Mouse (Mus musculus) limb, embryonic 13.5 days (tissue): Measurements from ENCODE around the gene Mybph. TPM values are rescaled to one million over a fixed set of nuclear protein-coding genes. Genes with fewer than 3 reads are reported as not detected.

Source experiments
- ATAC-seq: fragments of 200-750 bp; cut with Nextera tagmentation; 2 replicates; pipeline ENCODE4 v1.8.0; 2017; ENCODE audit warnings: low read depth, moderate number of reproducible peaks, moderate TSS enrichment; ENCODE audit not compliant: low FRiP score
- H3K27ac ChIP-seq: fragments of 300-500 bp; sonication (generic); 2 replicates; pipeline ENCODE4 v1.5.1; 2015; ENCODE audit warnings: inconsistent platforms, mild to moderate bottlenecking, moderate library complexity
- H3K27me3 ChIP-seq: fragments of 300-500 bp; sonication (generic); 2 replicates; pipeline ENCODE4 v1.6.1; 2015; ENCODE audit warnings: mild to moderate bottlenecking, inconsistent platforms
- H3K36me3 ChIP-seq: fragments of 300-500 bp; sonication (generic); 2 replicates; pipeline ENCODE4 v1.6.1; 2015; ENCODE audit warnings: inconsistent platforms, mild to moderate bottlenecking, moderate library complexity
- H3K4me1 ChIP-seq: fragments of 300-500 bp; sonication (generic); 2 replicates; pipeline ENCODE4 v1.6.1; 2015; ENCODE audit warnings: inconsistent platforms
- H3K4me2 ChIP-seq: fragments of 300-500 bp; sonication (generic); replicated peaks from 2 replicates; pipeline ENCODE4 v1.6.1; 2015; ENCODE audit warnings: inconsistent platforms, mild to moderate bottlenecking, moderate library complexity
- H3K4me3 ChIP-seq: fragments of 300-500 bp; sonication (generic); 2 replicates; pipeline ENCODE4 v1.5.1; 2015; ENCODE audit warnings: moderate library complexity, mild to moderate bottlenecking, inconsistent platforms
- H3K9ac ChIP-seq: fragments of 300-500 bp; sonication (generic); 2 replicates; pipeline ENCODE4 v1.6.1; 2015; ENCODE audit warnings: mild to moderate bottlenecking, inconsistent platforms
- H3K9me3 ChIP-seq: fragments of 300-500 bp; sonication (generic); 2 replicates; pipeline ENCODE4 v1.6.1; 2016; ENCODE audit warnings: inconsistent platforms
- WGBS: fragments of 180-500 bp; shearing (Covaris S2); methylation state at CpG from one replicate; pipeline ENCODE4 v1.1.7; 2015; 5-methylcytosine and 5-hydroxymethylcytosine counted together
- polyA plus RNA-seq: library from polyadenylated mRNA; unstranded; fragments of >200 nt; fragmentation: Nextera tagmentation; extraction: Ambion mirVana; gene quantifications from 2 replicates; pipeline ENCODE4 v1.2.1, GENCODE M21; 2015

Gene Mybph
- polyA plus RNA-seq, 1 experiment from 2014 or later, result 93.2 TPM

- H3K4me3 ChIP-seq, result no peak overlapping the region
- H3K9me3 ChIP-seq, result no peaks in the 10 kb centered on the region
- no peaks in the 10 kb centered on the region for H3K36me3 ChIP-seq
- peaks cover 20% of the 10 kb centered on the region for H3K27me3 ChIP-seq
- WGBS, result 30% methylated on average over 12 of the region's 12 CpGs
- peaks cover 18% of the 10 kb centered on the region for H3K4me1 ChIP-seq
- H3K4me2 ChIP-seq, result no peak overlapping the region
- no peak overlapping the region for H3K9ac ChIP-seq
- no peak overlapping the region for H3K27ac ChIP-seq
- ATAC-seq, result no peak
Observed at GRCm38 (mm10) chr1:134188989-134189729, 4.1 kb upstream of the Mybph start.

- Histone ChIP-seq H3K4me3 (no peak overlapping the region), H3K36me3 (no peaks in the 10 kb centered on the region), H3K4me2 (no peak overlapping the region), H3K27ac (no peak overlapping the region), H3K27me3 (peaks cover 20% of the 10 kb centered on the region), H3K9ac (no peak overlapping the region), H3K9me3 (no peaks in the 10 kb centered on the region), H3K4me1 (peaks cover 36% of the 10 kb centered on the region)
- WGBS, result 85% methylated on average over 5 of the region's 5 CpGs
- ATAC-seq, result no peak
Observed at GRCm38 (mm10) chr1:134191192-134191591, 2.1 kb upstream of the Mybph start.

- H3K9ac ChIP-seq, result no peak overlapping the region
- no peak overlapping the region for H3K4me2 ChIP-seq
- peaks cover 20% of the 10 kb centered on the region for H3K27me3 ChIP-seq
- H3K4me1 ChIP-seq, result peaks cover 43% of the 10 kb centered on the region
- H3K4me3 ChIP-seq, result no peak overlapping the region
- H3K36me3 ChIP-seq, result no peaks in the 10 kb centered on the region
- no peak overlapping the region for H3K27ac ChIP-seq
- no peak for ATAC-seq
- H3K9me3 ChIP-seq, result no peaks in the 10 kb centered on the region
- WGBS, result 48% methylated on average over 4 of the region's 4 CpGs
Observed at GRCm38 (mm10) chr1:134192024-134192423, 1.2 kb upstream of the Mybph start.

GRCm38 (mm10) chr1:134193674-134194197 lies 488 bp downstream of the Mybph start:
- 0 out of 2 replicates have a peak overlapping the region, but pooled peaks have one; percentile 9 for H3K4me2 ChIP-seq
- peak overlapping the region; percentile 55 for H3K9ac ChIP-seq
- H3K9me3 ChIP-seq, result no peaks in the 10 kb centered on the region
- H3K4me3 ChIP-seq, result peak overlapping the region; percentile 5
- no peak for ATAC-seq
- peaks cover 43% of the 10 kb centered on the region for H3K4me1 ChIP-seq
- H3K27me3 ChIP-seq, result peaks cover 8% of the 10 kb centered on the region
- 34% methylated on average over 7 of the region's 7 CpGs for WGBS
- H3K36me3 ChIP-seq, result no peaks in the 10 kb centered on the region
- H3K27ac ChIP-seq, result no peak overlapping the region

- H3K4me3 ChIP-seq, result 0 out of 2 replicates have a peak overlapping the region, but pooled peaks have one; percentile 5
- 71% methylated on average over 16 of the region's 16 CpGs for WGBS
Observed at GRCm38 (mm10) chr1:134194298-134195022, 1.2 kb downstream of the Mybph start.

GRCm38 (mm10) chr1:134195117-134195516 lies 1.9 kb downstream of the Mybph start:
- no peak overlapping the region for H3K4me2 ChIP-seq
- H3K9ac ChIP-seq, result no peak overlapping the region
- ATAC-seq, result no peak
- no peaks in the 10 kb centered on the region for H3K9me3 ChIP-seq
- 27% methylated on average over 2 of the region's 2 CpGs for WGBS
- peaks cover 40% of the 10 kb centered on the region for H3K4me1 ChIP-seq
- H3K27ac ChIP-seq, result peak overlapping the region; percentile 74; the same call in 1 of the 2 replicates
- no peaks in the 10 kb centered on the region for H3K27me3 ChIP-seq
- H3K36me3 ChIP-seq, result no peaks in the 10 kb centered on the region
- no peak overlapping the region for H3K4me3 ChIP-seq

More at GRCm38 (mm10) chr1:134194298-134195022, 1.2 kb downstream of the Mybph start:
- ATAC-seq, result no peak
- no peak overlapping the region for H3K4me2 ChIP-seq
- H3K36me3 ChIP-seq, result no peaks in the 10 kb centered on the region
- peaks cover under 1% of the 10 kb centered on the region for H3K27me3 ChIP-seq
- peak overlapping the region; percentile 55; the same call in 1 of the 2 replicates for H3K9ac ChIP-seq
- peak overlapping the region; percentile 74; the same call in 1 of the 2 replicates for H3K27ac ChIP-seq
- H3K9me3 ChIP-seq, result no peaks in the 10 kb centered on the region
- peaks cover 40% of the 10 kb centered on the region for H3K4me1 ChIP-seq

GRCm38 (mm10) chr1:134195571-134195970 lies 2.3 kb downstream of the Mybph start:
- Histone ChIP-seq H3K36me3 (no peaks in the 10 kb centered on the region), H3K9ac (peak overlapping the region; percentile 31; the same call in 1 of the 2 replicates), H3K4me2 (peak overlapping the region; percentile 23), H3K27ac (peak overlapping the region; percentile 74), H3K27me3 (no peaks in the 10 kb centered on the region), H3K9me3 (no peaks in the 10 kb centered on the region), H3K4me1 (peaks cover 40% of the 10 kb centered on the region), H3K4me3 (no peak overlapping the region)
- 21% methylated on average over 3 of the region's 3 CpGs for WGBS
- no peak; the same call in 1 of the 2 replicates for ATAC-seq

GRCm38 (mm10) chr1:134195979-134196378 lies 2.7 kb downstream of the Mybph start:
- no peak overlapping the region for H3K4me3 ChIP-seq
- no peaks in the 10 kb centered on the region for H3K27me3 ChIP-seq
- H3K9me3 ChIP-seq, result no peaks in the 10 kb centered on the region
- H3K36me3 ChIP-seq, result no peaks in the 10 kb centered on the region
- ATAC-seq, result peak; percentile 74
- peak overlapping the region; percentile 74 for H3K27ac ChIP-seq
- WGBS, result 19% methylated on average over 4 of the region's 4 CpGs
- H3K4me2 ChIP-seq, result peak overlapping the region; percentile 23
- H3K9ac ChIP-seq, result peak overlapping the region; percentile 31; the same call in 1 of the 2 replicates
- peaks cover 40% of the 10 kb centered on the region for H3K4me1 ChIP-seq

- no peaks in the 10 kb centered on the region for H3K36me3 ChIP-seq
- no peak; the same call in 1 of the 2 replicates for ATAC-seq
- 68% methylated on average over 4 of the region's 4 CpGs for WGBS
Observed at GRCm38 (mm10) chr1:134196386-134196785, 3.1 kb downstream of the Mybph start.

GRCm38 (mm10) chr1:134197325-134197982 lies 4.2 kb downstream of the Mybph start:
- H3K9ac ChIP-seq, result no peak overlapping the region
- H3K27ac ChIP-seq, result no peak overlapping the region
- 83% methylated on average over 15 of the region's 15 CpGs for WGBS
- H3K4me2 ChIP-seq, result no peak overlapping the region
- no peaks in the 10 kb centered on the region for H3K36me3 ChIP-seq
- H3K9me3 ChIP-seq, result no peaks in the 10 kb centered on the region
- peaks cover 40% of the 10 kb centered on the region for H3K4me1 ChIP-seq
- H3K27me3 ChIP-seq, result no peaks in the 10 kb centered on the region
- no peak overlapping the region for H3K4me3 ChIP-seq
- no peak for ATAC-seq

More at GRCm38 (mm10) chr1:134196386-134196785, 3.1 kb downstream of the Mybph start:
- Histone ChIP-seq H3K9ac (no peak overlapping the region), H3K4me3 (no peak overlapping the region), H3K27me3 (no peaks in the 10 kb centered on the region), H3K4me2 (peak overlapping the region; percentile 23), H3K4me1 (peaks cover 40% of the 10 kb centered on the region), H3K27ac (peak overlapping the region; percentile 74), H3K9me3 (no peaks in the 10 kb centered on the region)

- Histone ChIP-seq H3K4me1 (peaks cover 34% of the 10 kb centered on the region), H3K4me3 (no peak overlapping the region), H3K36me3 (no peaks in the 10 kb centered on the region), H3K4me2 (no peak overlapping the region; the same call in 1 of the 2 replicates), H3K27me3 (no peaks in the 10 kb centered on the region), H3K27ac (no peak overlapping the region), H3K9ac (no peak overlapping the region), H3K9me3 (no peaks in the 10 kb centered on the region)
- ATAC-seq, result no peak
- 86% methylated on average over 12 of the region's 12 CpGs for WGBS
Observed at GRCm38 (mm10) chr1:134198197-134198995, 5.1 kb downstream of the Mybph start.
